Mouse (Mus musculus): ENCODE data around the gene Sod2. TPM values are rescaled to one million over a fixed set of nuclear protein-coding genes. Genes with fewer than 3 reads are reported as not detected.
"Not testable (repeated sequence)": the region's sequence is repeated elsewhere in the genome, so short reads cannot be mapped to it uniquely, and the experiment has no call there.

Gene Sod2
- 100 to 1,000 TPM; 253 to 266 (median 261) TPM for total RNA-seq (2022)

GRCm38 (mm10) chr17:13006546-13006945 lies at the start of gene Sod2:
Gene Sod2 (plus strand): TSS chr17:13006846.
- DNase-seq (ENCODE audit: low spot score in 2 of 2), result not testable (repeated sequence)

- not testable (repeated sequence) for DNase-seq (ENCODE audit: low spot score in 2 of 2)
These were observed 47.3 kb upstream of the Sod2 start for GRCm38 (mm10) chr17:12959377-12959776.

- peak; percentile 92 to 95 for DNase-seq (ENCODE audit: low spot score in 2 of 2)
These were observed 46.2 kb upstream of the Sod2 start, which contains the start of gene Acat2 for GRCm38 (mm10) chr17:12960331-12960873. Gene Acat2 (minus strand): TSS chr17:12960747.

DNA sequence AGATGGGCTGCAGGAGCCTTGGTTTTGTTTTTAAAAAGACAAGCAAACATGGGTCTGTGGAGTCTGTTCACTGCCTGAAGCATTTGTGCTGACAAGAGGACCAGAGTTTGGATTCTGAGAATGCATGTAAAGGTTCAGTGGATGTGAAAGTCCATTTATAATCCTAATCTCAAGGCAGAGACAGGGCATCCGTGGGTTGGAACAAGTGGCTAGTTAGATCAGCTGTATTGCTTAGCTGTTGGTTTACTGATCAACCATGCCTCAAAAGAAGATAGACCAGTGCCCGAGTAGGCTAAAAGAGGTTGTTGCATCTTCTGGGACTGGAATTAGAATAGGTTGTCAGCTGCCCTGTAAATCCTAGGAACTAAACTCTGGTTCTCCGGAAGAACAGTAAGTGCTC lies 43.2 kb upstream of the Sod2 start:
- DNase-seq (ENCODE audit: low spot score in 2 of 2), result no peak

- DNase-seq (ENCODE audit: low spot score in 2 of 2), result no peak
These were observed 39.5 kb upstream of the Sod2 start for GRCm38 (mm10) chr17:12967173-12967572.

DNA sequence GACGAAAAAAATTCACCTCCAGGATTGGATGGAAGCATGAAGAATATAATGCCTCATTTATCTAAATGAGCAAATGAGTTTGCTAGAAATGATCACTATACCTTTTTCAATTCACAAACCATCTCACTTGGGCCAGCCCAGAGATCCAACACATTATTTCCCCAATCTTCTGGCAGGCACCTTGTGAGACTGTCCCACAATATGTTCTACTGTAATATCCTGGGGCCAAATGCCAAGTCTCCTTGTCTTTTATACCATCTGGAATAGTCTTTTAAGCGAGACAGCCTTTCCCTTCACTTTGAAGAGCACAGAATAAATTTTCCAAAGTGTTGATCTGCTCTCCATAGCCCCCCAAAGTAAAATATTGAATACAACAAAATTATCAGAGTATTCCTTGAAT lies 32.8 kb upstream of the Sod2 start:
- no peak for DNase-seq (ENCODE audit: low spot score in 2 of 2)

GRCm38 (mm10) chr17:12978546-12978945 lies 28.1 kb upstream of the Sod2 start:
- no peak for DNase-seq (ENCODE audit: low spot score in 2 of 2)

- DNase-seq (ENCODE audit: low spot score in 2 of 2), result no peak
These were observed 22.7 kb upstream of the Sod2 start for GRCm38 (mm10) chr17:12983988-12984387.

DNA sequence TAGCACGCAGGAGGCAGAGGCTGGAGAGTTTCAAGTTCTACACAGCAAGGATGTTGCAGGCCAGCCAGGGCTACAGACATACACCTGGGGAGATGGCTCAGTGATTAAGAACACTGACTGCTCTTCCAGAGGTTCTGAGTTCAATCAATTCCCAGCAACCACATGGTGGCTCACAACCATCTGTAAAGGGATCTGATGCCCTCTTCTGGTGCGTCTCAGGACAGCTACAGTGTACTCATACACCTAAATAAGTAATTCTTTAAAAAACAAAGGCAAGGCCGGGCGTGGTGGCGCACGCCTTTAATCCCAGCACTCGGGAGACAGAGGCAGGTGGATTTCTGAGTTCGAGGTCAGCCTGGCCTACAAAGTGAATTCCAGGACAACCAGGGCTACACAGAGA lies 18.6 kb upstream of the Sod2 start:
- not testable (repeated sequence) for DNase-seq (ENCODE audit: low spot score in 2 of 2)

GRCm38 (mm10) chr17:12990567-12991145 lies 16.0 kb upstream of the Sod2 start:
- no peak for DNase-seq (ENCODE audit: low spot score in 2 of 2)

DNA sequence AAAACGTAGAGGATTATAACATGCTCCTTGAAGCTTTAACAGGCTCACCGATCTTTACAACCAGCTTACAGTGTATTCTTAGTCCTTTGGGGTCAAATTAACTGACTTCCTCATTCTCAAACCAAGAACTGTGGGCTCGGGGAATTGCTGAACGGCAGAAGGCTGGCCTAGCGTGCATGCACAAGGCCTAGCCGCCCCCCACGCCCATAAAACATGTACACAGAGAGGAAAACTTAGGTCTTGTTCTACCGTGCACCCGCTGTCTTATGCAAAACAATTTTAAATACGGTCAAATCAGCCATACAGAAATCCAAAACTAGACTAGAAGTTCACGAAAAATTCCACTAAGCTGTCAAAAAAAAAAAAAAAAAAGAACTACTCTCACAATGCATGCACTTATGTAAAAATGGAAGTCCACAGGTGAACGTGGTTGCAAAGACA lies 15.4 kb upstream of the Sod2 start:
- no peak for DNase-seq (ENCODE audit: low spot score in 2 of 2)

GRCm38 (mm10) chr17:12991635-12992358 lies 14.8 kb upstream of the Sod2 start:
- peak; percentile 77 to 81 for DNase-seq (ENCODE audit: low spot score in 2 of 2)

- DNase-seq (ENCODE audit: low spot score in 2 of 2), result peak; percentile 86 to 96
These were observed 14.1 kb upstream of the Sod2 start for GRCm38 (mm10) chr17:12992470-12992991.

GRCm38 (mm10) chr17:12994069-12994468 lies 12.6 kb upstream of the Sod2 start, which contains the start of gene Wtap:
Gene Wtap (minus strand): TSS chr17:12994169.
- no peak for DNase-seq (ENCODE audit: low spot score in 2 of 2)

DNA sequence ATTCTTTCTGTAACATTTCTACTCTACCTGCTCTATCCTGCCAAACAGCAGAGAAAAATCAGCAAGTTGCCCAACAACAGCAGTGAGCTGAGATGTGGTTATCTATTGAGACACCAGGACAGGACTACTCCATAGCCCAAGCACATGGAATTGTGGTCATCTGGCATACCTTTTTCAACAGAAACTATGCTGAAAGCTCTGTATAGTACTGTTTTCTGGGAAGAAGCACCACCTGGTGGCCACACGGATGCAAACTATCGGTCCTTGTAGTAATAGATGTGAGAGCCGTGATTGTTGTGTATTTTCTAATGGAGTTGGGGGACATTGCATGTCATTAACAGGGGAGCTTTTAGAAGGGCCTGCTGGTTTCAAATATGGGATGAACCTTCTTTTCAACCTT lies 10.3 kb upstream of the Sod2 start:
- peak in 1 of 2 experiments; percentile 40 for DNase-seq (ENCODE audit: low spot score in 2 of 2)

- DNase-seq (ENCODE audit: low spot score in 2 of 2), result no peak
These were observed 8.8 kb upstream of the Sod2 start for GRCm38 (mm10) chr17:12997890-12998289.

DNA sequence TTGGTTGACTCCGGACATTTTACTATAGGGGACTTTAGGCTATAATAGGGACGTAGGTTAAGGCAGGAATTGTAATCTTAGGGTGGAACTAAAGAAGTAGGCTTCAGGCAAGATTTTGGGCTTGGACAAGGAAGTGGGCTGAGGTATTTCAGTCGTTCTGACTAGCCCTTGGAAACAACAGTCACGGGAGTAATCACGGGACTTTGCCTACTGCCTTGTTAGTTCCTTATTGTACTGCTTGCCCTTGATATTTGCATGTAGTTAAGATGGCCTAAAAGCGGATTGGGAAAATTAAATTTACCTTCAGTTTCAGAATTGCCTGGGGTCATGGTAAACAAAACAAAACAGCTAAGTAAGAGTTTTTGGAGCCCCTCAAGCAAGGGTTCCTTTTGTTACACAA lies 7.6 kb upstream of the Sod2 start:
- DNase-seq (ENCODE audit: low spot score in 2 of 2), result no peak

GRCm38 (mm10) chr17:13002243-13002642 lies 4.4 kb upstream of the Sod2 start:
- DNase-seq (ENCODE audit: low spot score in 2 of 2), result not testable (repeated sequence)

DNA sequence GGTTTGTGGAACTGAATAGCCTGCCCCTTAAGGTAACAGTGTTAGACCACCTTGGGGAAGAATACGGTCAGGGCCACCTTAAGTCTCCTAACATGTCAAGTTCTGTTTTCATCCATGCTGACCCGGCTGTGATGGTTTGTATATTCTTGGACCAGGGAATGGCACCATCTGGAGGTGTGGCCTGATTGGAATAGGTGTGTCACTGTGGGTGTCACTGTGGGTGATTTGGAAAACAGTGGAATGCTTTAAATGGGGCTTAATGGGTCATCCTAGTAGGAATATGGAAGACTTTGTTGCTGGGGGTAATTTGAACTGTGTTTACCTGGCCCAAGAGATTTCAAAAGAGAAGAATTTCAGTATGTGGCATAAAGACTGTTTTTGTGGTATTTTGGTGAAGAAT lies 2.2 kb upstream of the Sod2 start:
- not testable (repeated sequence) for DNase-seq (ENCODE audit: low spot score in 2 of 2)

DNA sequence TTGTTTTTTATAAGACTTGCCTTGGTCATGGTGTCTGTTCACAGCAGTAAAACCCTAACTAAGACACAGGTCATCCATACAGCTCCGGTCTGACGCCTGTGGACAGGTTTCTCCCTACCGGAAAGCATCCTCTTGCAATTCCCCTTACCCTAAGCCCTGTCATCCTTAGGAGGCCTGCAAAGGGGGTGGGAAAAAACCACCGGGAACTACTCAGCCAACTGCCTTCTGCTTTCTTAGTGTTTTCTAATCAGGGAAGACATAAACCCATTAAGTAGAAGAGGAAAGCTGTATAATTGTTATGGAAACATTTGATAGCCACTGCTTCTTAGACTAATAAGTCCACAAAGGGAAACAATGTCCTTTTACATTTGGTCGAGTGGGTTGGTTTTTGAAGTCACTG lies 338 bp downstream of the Sod2 start:
- no peak for DNase-seq (ENCODE audit: low spot score in 2 of 2)

DNA sequence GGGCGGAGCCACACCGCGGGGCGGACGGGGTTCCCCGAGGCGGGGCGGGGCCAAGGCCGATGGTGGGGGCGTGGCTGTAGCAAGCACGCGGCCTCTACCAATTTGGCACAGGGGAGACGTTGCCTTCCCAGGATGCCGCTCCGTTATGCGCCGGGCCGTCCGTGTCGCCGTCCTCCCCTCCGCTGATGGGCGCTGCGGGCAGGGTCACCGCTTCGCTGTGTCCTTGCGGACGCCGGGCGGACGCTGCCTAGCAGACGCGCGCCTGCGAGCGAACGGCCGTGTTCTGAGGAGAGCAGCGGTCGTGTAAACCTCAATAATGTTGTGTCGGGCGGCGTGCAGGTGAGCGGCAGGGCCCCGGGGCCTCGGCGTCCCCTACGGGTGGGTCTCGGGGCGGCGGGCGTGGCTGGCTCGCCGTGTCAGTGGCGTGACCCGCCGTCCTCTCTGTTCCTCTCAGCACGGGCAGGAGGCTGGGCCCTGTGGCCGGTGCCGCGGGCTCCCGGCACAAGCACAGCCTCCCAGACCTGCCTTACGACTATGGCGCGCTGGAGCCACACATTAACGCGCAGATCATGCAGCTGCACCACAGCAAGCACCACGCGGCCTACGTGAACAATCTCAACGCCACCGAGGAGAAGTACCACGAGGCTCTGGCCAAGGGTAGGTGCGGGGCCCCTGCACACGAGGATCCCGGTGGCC lies 1.2 kb downstream of the Sod2 start:
- DNase-seq (ENCODE audit: low spot score in 2 of 2), result peak; percentile 94 to 97

DNA sequence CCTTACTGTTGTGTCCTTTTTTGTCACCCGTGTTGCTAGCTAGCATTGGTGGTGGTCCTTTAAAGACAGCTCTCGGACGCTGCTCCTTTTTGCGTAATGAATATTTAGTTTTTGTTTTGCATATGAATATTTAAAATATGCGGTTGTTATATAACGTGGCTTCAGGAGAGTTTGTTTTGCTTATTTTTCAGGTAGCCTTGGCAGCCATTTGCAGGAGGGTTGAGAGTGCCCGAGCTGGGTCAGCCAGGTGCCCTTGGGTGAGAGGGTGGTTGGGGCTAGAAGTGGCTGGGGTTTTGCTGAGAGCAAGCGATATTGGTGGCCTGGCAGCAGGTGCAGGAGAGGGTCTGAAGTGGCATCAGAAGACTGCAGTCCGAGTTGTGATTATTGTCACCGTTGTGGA lies 1.9 kb downstream of the Sod2 start:
- DNase-seq (ENCODE audit: low spot score in 2 of 2), result no peak

Data from left cerebral cortex, adult 8-10 months (tissue).